Mouse (Mus musculus): ENCODE data around the gene Srl. TPM values are rescaled to one million over a fixed set of nuclear protein-coding genes. Genes with fewer than 3 reads are reported as not detected.

Srl gene
- polyA plus RNA-seq, 1 experiment from 2014 or later: 22.1 TPM

DNA sequence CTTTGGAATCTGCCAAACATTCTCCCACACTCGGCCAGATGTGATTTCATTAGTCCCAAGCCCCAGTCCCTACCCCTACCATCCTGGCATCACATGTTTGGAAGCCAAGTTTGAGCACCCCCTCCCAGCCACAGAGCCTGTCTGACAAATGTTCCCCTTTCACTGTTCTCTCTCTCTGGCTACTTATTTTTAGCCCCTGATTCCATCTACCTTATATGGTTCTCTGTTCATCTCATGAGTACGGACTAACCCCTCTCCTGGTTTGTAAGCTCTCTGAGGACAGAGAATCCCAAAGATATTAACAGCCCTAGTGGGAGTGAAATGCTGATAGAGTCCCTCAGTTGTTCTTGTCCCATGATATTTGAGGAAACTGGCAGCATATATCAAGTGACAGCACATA lies 30.2 kb downstream of the Srl start:
- Histone ChIP-seq H3K4me2 (no peak overlapping the region), H3K9me3 (no peaks in the 10 kb centered on the region), H3K27ac (no peak overlapping the region; the same call in 1 of the 2 replicates), H3K4me1 (peaks cover 8% of the 10 kb centered on the region), H3K27me3 (no peaks in the 10 kb centered on the region), H3K36me3 (no peaks in the 10 kb centered on the region), H3K9ac (no peak overlapping the region), H3K4me3 (no peak overlapping the region)
- no peak for ATAC-seq (ENCODE audit: borderline replicate concordance, extremely low read depth, low FRiP score, low TSS enrichment)
- 68% methylated on average over 2 of the region's 2 CpGs for WGBS

- no peak overlapping the region for H3K4me3 ChIP-seq
- no peak overlapping the region for H3K9ac ChIP-seq
- H3K27ac ChIP-seq: no peak overlapping the region
- WGBS: 72% methylated on average over 3 of the region's 3 CpGs
- no peaks in the 10 kb centered on the region for H3K9me3 ChIP-seq
- H3K27me3 ChIP-seq: no peaks in the 10 kb centered on the region
- ATAC-seq (ENCODE audit: borderline replicate concordance, extremely low read depth, low FRiP score, low TSS enrichment): no peak
- H3K4me2 ChIP-seq: no peak overlapping the region
- H3K36me3 ChIP-seq: no peaks in the 10 kb centered on the region
- H3K4me1 ChIP-seq: no peaks in the 10 kb centered on the region
Observed at GRCm38 (mm10) chr16:4506181-4506580, 35.4 kb downstream of the Srl start.

DNA sequence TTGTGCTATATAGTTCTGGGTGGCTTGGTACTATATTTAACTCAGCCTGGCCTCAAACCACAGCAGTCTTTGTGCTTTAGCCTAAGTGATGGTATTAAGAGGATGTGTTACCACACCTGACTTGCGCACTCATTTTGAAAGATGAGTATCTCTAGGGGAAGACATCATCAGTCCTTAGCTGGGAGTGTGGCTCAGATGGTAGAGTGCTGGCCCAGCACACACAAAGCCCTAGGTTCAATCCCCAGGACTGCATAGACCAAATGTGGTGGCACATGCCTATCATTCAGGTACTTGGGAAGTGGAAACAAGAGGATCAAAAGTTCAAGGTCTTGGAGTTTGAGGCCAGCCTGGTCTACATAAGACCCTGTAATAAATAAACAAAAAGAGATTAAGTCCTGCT lies 38.1 kb downstream of the Srl start:
- no peak overlapping the region for H3K27ac ChIP-seq
- ATAC-seq (ENCODE audit: borderline replicate concordance, extremely low read depth, low FRiP score, low TSS enrichment): no peak
- 91% methylated on average over 1 of the region's 1 CpGs for WGBS

GRCm38 (mm10) chr16:4502568-4502967 lies 39.0 kb downstream of the Srl start:
- H3K27me3 ChIP-seq: no peaks in the 10 kb centered on the region
- H3K4me2 ChIP-seq: no peak overlapping the region
- no peak overlapping the region for H3K9ac ChIP-seq
- no peaks in the 10 kb centered on the region for H3K4me1 ChIP-seq
- no peaks in the 10 kb centered on the region for H3K36me3 ChIP-seq
- no peak overlapping the region for H3K4me3 ChIP-seq
- no peak for ATAC-seq (ENCODE audit: borderline replicate concordance, extremely low read depth, low FRiP score, low TSS enrichment)
- H3K27ac ChIP-seq: no peak overlapping the region
- no peaks in the 10 kb centered on the region for H3K9me3 ChIP-seq

More for the DNA sequence above, 38.1 kb downstream of the Srl start:
- no peak overlapping the region for H3K9ac ChIP-seq
- no peaks in the 10 kb centered on the region for H3K4me1 ChIP-seq
- no peaks in the 10 kb centered on the region for H3K36me3 ChIP-seq
- H3K4me2 ChIP-seq: no peak overlapping the region
- H3K4me3 ChIP-seq: no peak overlapping the region
- H3K9me3 ChIP-seq: no peaks in the 10 kb centered on the region
- no peaks in the 10 kb centered on the region for H3K27me3 ChIP-seq

GRCm38 (mm10) chr16:4501703-4502102 lies 39.9 kb downstream of the Srl start:
- H3K27me3 ChIP-seq: no peaks in the 10 kb centered on the region
- H3K4me1 ChIP-seq: no peaks in the 10 kb centered on the region
- H3K9me3 ChIP-seq: no peaks in the 10 kb centered on the region
- no peak overlapping the region for H3K9ac ChIP-seq
- H3K27ac ChIP-seq: no peak overlapping the region
- ATAC-seq (ENCODE audit: borderline replicate concordance, extremely low read depth, low FRiP score, low TSS enrichment): no peak
- H3K4me2 ChIP-seq: no peak overlapping the region
- H3K36me3 ChIP-seq: no peaks in the 10 kb centered on the region
- 79% methylated on average over 3 of the region's 3 CpGs for WGBS
- no peak overlapping the region for H3K4me3 ChIP-seq

- ATAC-seq (ENCODE audit: borderline replicate concordance, extremely low read depth, low FRiP score, low TSS enrichment): no peak
- H3K36me3 ChIP-seq: no peaks in the 10 kb centered on the region
- no peak overlapping the region for H3K27ac ChIP-seq
- no peak overlapping the region for H3K4me3 ChIP-seq
- no peaks in the 10 kb centered on the region for H3K4me1 ChIP-seq
- no peaks in the 10 kb centered on the region for H3K9me3 ChIP-seq
- H3K9ac ChIP-seq: no peak overlapping the region
- WGBS: 72% methylated on average over 8 of the region's 8 CpGs
- H3K4me2 ChIP-seq: no peak overlapping the region
- H3K27me3 ChIP-seq: no peaks in the 10 kb centered on the region
Observed at GRCm38 (mm10) chr16:4500598-4501385, 40.8 kb downstream of the Srl start.

GRCm38 (mm10) chr16:4497762-4498607 lies 43.6 kb downstream of the Srl start:
- Histone ChIP-seq H3K4me1 (no peaks in the 10 kb centered on the region), H3K27me3 (no peaks in the 10 kb centered on the region), H3K4me2 (no peak overlapping the region), H3K4me3 (no peak overlapping the region), H3K27ac (no peak overlapping the region), H3K9me3 (no peaks in the 10 kb centered on the region), H3K36me3 (no peaks in the 10 kb centered on the region), H3K9ac (no peak overlapping the region)
- WGBS: 59% methylated on average over 8 of the region's 8 CpGs
- no peak for ATAC-seq (ENCODE audit: borderline replicate concordance, extremely low read depth, low FRiP score, low TSS enrichment)

GRCm38 (mm10) chr16:4496470-4496869 lies 45.1 kb downstream of the Srl start:
- H3K4me1 ChIP-seq: no peaks in the 10 kb centered on the region
- H3K9me3 ChIP-seq: no peaks in the 10 kb centered on the region
- 84% methylated on average over 3 of the region's 3 CpGs for WGBS
- ATAC-seq (ENCODE audit: borderline replicate concordance, extremely low read depth, low FRiP score, low TSS enrichment): no peak
- no peaks in the 10 kb centered on the region for H3K36me3 ChIP-seq
- no peak overlapping the region for H3K4me3 ChIP-seq
- H3K27me3 ChIP-seq: no peaks in the 10 kb centered on the region
- H3K27ac ChIP-seq: no peak overlapping the region
- no peak overlapping the region for H3K4me2 ChIP-seq
- no peak overlapping the region for H3K9ac ChIP-seq

DNA sequence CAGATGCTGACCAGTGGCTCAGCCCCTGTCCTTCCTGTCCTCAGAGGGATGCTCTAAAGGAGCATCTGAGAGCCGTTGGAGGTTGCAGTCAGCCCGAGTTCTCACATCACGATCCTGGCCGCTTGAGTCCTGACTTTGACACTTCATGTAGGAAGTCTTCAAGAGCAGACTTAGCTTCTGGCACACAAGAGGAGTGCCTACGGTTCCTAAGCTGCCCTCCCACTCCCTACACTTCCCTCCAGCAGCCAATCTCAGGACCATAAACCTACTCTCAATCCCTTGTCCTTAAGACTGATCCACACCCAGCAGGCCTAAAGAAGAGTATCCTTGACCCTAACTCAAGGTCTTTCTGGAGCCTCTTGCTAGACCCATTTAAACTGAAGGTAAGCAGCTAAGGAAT lies 45.8 kb downstream of the Srl start:
- Histone ChIP-seq H3K4me1 (no peaks in the 10 kb centered on the region), H3K4me3 (no peak overlapping the region), H3K9ac (no peak overlapping the region), H3K27ac (no peak overlapping the region), H3K9me3 (no peaks in the 10 kb centered on the region), H3K27me3 (no peaks in the 10 kb centered on the region), H3K36me3 (no peaks in the 10 kb centered on the region), H3K4me2 (no peak overlapping the region)
- ATAC-seq (ENCODE audit: borderline replicate concordance, extremely low read depth, low FRiP score, low TSS enrichment): no peak
- WGBS: 83% methylated on average over 5 of the region's 5 CpGs

DNA sequence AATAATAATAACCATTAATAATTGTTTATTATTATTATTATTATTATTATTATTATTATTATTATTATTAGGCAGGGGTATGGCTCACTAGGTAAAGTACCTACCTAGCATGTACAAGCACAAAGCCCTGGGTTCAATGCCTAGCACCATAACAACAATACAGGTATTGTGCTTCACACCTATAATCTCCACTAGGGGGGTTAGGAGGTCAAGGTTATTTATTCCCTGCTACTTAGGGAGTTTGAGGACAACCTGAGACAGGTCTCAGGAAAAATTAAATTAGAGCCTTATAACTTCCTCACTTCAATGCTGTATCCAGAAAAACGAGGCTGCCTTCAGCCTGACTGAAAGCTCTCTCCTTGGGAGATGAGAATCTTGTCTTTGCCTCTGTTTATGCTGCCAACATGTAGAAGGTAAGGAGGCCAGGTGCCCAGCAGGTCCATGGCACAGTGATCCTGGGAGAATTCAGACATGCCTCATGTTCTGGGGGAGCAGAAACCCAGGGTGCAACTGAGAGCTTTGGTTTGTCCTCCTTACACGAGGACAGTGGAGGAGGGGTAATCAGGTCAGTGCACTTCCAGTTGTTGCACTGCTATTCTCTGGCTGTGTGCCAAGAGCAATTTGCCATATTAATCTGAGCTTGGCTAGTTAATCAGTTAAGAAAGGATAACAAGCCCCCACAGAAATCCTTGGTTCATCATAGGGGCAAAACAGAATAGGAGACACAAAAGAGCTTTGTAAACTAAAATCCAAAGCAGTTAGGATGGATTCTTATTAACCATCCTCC lies 48.6 kb downstream of the Srl start:
- no peak overlapping the region for H3K4me3 ChIP-seq
- no peaks in the 10 kb centered on the region for H3K27me3 ChIP-seq
- no peaks in the 10 kb centered on the region for H3K9me3 ChIP-seq
- H3K4me2 ChIP-seq: no peak overlapping the region
- no peaks in the 10 kb centered on the region for H3K36me3 ChIP-seq
- H3K27ac ChIP-seq: no peak overlapping the region
- no peak overlapping the region for H3K9ac ChIP-seq
- peaks cover 6% of the 10 kb centered on the region for H3K4me1 ChIP-seq
- WGBS: 32% methylated on average over 2 of the region's 2 CpGs
- ATAC-seq (ENCODE audit: borderline replicate concordance, extremely low read depth, low FRiP score, low TSS enrichment): no peak

GRCm38 (mm10) chr16:4489114-4489624 lies 52.4 kb downstream of the Srl start:
- H3K36me3 ChIP-seq: 0 out of 2 replicates have a peak, but pooled peaks cover 2% of the 10 kb centered on the region
- no peaks in the 10 kb centered on the region for H3K9me3 ChIP-seq
- WGBS: 61% methylated on average over 11 of the region's 11 CpGs
- H3K4me2 ChIP-seq: no peak overlapping the region
- ATAC-seq (ENCODE audit: borderline replicate concordance, extremely low read depth, low FRiP score, low TSS enrichment): peak; percentile 89
- peak overlapping the region; percentile 54 for H3K27ac ChIP-seq
- no peaks in the 10 kb centered on the region for H3K27me3 ChIP-seq
- no peak overlapping the region for H3K9ac ChIP-seq
- H3K4me1 ChIP-seq: peaks cover 6% of the 10 kb centered on the region
- H3K4me3 ChIP-seq: no peak overlapping the region
